21 mouse cellular contexts compared by ENCODE assay signal in the genomic region with DNA sequence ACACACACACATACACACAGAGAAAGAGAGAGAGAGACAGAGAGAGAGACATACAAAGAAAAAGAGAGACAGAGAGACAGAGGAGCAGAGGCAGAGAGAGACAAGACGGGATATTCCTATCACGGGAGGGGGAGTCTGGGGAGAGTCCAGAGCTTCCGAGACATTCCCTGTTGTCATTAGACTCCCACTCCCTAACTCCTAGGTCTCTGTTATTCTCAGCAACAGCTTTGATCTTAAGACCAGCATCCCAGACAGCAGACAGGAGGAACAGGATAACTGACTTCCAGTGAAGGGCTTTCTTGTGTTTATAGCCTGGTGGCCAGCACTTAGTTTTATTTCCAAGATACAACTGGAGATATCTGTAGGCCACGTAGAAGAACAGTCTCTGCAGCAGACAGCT.
DNase-seq lines count a peak whose midpoint lies in the region; ATAC-seq and TF ChIP-seq lines count a peak whose summit lies in the region.
"Had no signal": no experiment of that assay in that cellular context is flagged by ENCODE, and none has a peak within 500 bp of the region (broad histone marks: within the 10 kb centered on the region; RNA-seq: fewer than 3 reads in every experiment).

No protein-coding gene starts in this region.

- H3K27me3 ChIP-seq in heart, embryonic 12.5 days (replicated peaks): no peaks in the 10 kb centered on the region
- no peaks in the 10 kb centered on the region for H3K27me3 ChIP-seq in kidney, embryonic 14.5 days (ENCODE audit: control insufficient read depth, insufficient read depth, low read length)
- H3K27me3 ChIP-seq in kidney, embryonic 16.5 days (ENCODE audit: insufficient read depth, low read length): no peaks in the 10 kb centered on the region
- H3K27me3 ChIP-seq in kidney, postnatal 0 days (ENCODE audit: insufficient read depth, low read length): no peaks in the 10 kb centered on the region
- H3K27me3 ChIP-seq: Patski had no signal

- no peak overlapping the region for H3K4me3 ChIP-seq in heart, embryonic 12.5 days
- no peak overlapping the region for H3K4me3 ChIP-seq in kidney, embryonic 14.5 days (ENCODE audit: low read length)
- H3K4me3 ChIP-seq in kidney, embryonic 16.5 days (ENCODE audit: low read length): no peak overlapping the region
- no peak overlapping the region for H3K4me3 ChIP-seq in kidney, postnatal 0 days (replicated peaks; ENCODE audit: low read depth, low read length)

- WGBS in heart, embryonic 12.5 days: 28% methylated on average over 4 of the region's 4 CpGs
- WGBS in kidney, embryonic 14.5 days: 20% methylated on average over 4 of the region's 4 CpGs
- WGBS in kidney, embryonic 16.5 days: 16% methylated on average over 4 of the region's 4 CpGs
- 19% methylated on average over 4 of the region's 4 CpGs for WGBS in kidney, postnatal 0 days

- no peak overlapping the region for H3K4me2 ChIP-seq in heart, embryonic 12.5 days
- H3K4me2 ChIP-seq in kidney, embryonic 14.5 days (replicated peaks; ENCODE audit: low read depth, low read length): no peak overlapping the region
- no peak overlapping the region for H3K4me2 ChIP-seq in kidney, embryonic 16.5 days (replicated peaks; ENCODE audit: low read depth, low read length)
- H3K4me2 ChIP-seq in kidney, postnatal 0 days (ENCODE audit: low read length): no peak overlapping the region

- H3K9ac ChIP-seq in heart, embryonic 12.5 days: no peak overlapping the region
- no peak overlapping the region for H3K9ac ChIP-seq in kidney, embryonic 14.5 days (ENCODE audit: low read depth, low read length)
- no peak overlapping the region for H3K9ac ChIP-seq in kidney, embryonic 16.5 days (replicated peaks; ENCODE audit: low read length)
- no peak overlapping the region for H3K9ac ChIP-seq in kidney, postnatal 0 days (ENCODE audit: low read depth, low read length)

- no peak for TF ChIP-seq CTCF in kidney, postnatal 0 days (IDR thresholded peaks at IDR 0.05; ENCODE audit: low read depth)

- DNase-seq in heart, adult 11 months: peak; percentile 23
- no peak for DNase-seq in kidney, postnatal 14 days
- no peak for DNase-seq in kidney, postnatal 25 days
- DNase-seq in kidney, postnatal 0 days (ENCODE audit: low spot score): peak; percentile 77
- no peak for DNase-seq in kidney, postnatal 36 days
- DNase-seq: adrenal gland, adult 2 months; adrenal gland, adult 8-10 months; adrenal gland, postnatal 10 days; adrenal gland, postnatal 14 days; adrenal gland, postnatal 25 days; adrenal gland, postnatal 36 days; B cell, adult 2 months; cerebellum, adult 11 months; cerebellum, adult 11-12 months had no signal

- no peak overlapping the region for H3K27ac ChIP-seq in heart, embryonic 12.5 days (ENCODE audit: poor library complexity, severe bottlenecking)
- no peak overlapping the region for H3K27ac ChIP-seq in kidney, embryonic 14.5 days (ENCODE audit: low read depth, low read length)
- H3K27ac ChIP-seq in kidney, embryonic 16.5 days (ENCODE audit: low read length): no peak overlapping the region
- H3K27ac ChIP-seq in kidney, postnatal 0 days: no peak overlapping the region

- H3K9me3 ChIP-seq in heart, embryonic 12.5 days (replicated peaks): no peaks in the 10 kb centered on the region
- H3K9me3 ChIP-seq in kidney, embryonic 14.5 days (ENCODE audit: control insufficient read depth, low read length): no peaks in the 10 kb centered on the region
- H3K9me3 ChIP-seq in kidney, embryonic 16.5 days (ENCODE audit: low read length): no peaks in the 10 kb centered on the region
- no peaks in the 10 kb centered on the region for H3K9me3 ChIP-seq in kidney, postnatal 0 days (replicated peaks; ENCODE audit: low read length)
- H3K9me3 ChIP-seq: G1E had no signal

- no peaks in the 10 kb centered on the region for H3K36me3 ChIP-seq in heart, embryonic 12.5 days
- H3K36me3 ChIP-seq in kidney, embryonic 14.5 days (ENCODE audit: control insufficient read depth, insufficient read depth, low read length): no peaks in the 10 kb centered on the region
- H3K36me3 ChIP-seq in kidney, embryonic 16.5 days (ENCODE audit: insufficient read depth, low read length): no peaks in the 10 kb centered on the region
- H3K36me3 ChIP-seq in kidney, postnatal 0 days (ENCODE audit: insufficient read depth, low read length): no peaks in the 10 kb centered on the region
- H3K36me3 ChIP-seq: G1E had no signal

- no peaks in the 10 kb centered on the region for H3K4me1 ChIP-seq in heart, embryonic 12.5 days (replicated peaks)
- H3K4me1 ChIP-seq in kidney, embryonic 14.5 days (ENCODE audit: control insufficient read depth, insufficient read depth, low read length): peaks cover 10% of the 10 kb centered on the region
- peaks cover 5% of the 10 kb centered on the region; the same call in 1 of the 2 replicates for H3K4me1 ChIP-seq in kidney, embryonic 16.5 days (ENCODE audit: insufficient read depth, low read length)
- H3K4me1 ChIP-seq in kidney, postnatal 0 days (replicated peaks; ENCODE audit: insufficient read depth, low read length): no peaks in the 10 kb centered on the region

- ATAC-seq in heart, embryonic 12.5 days (ENCODE audit: insufficient number of reproducible peaks, low FRiP score): no peak
- ATAC-seq in kidney, embryonic 14.5 days (ENCODE audit: low FRiP score, low TSS enrichment): peak; percentile 46; the same call in 1 of the 2 replicates
- peak; percentile 75; the same call in 1 of the 2 replicates for ATAC-seq in kidney, embryonic 16.5 days (ENCODE audit: low FRiP score, low TSS enrichment)
- ATAC-seq in kidney, postnatal 0 days (replicated peaks; ENCODE audit: low FRiP score, low read depth): no peak
- ATAC-seq: activated CD4-positive, CD25-positive, alpha-beta regulatory T cell, adult 4 months; CD4-positive, CD25-positive, alpha-beta regulatory T cell, adult 4 months; Patski had no signal

Comparison
In these comparisons a context has a peak if more than half of its experiments do, and no peak if none do; other contexts are left out.
1. DNase-seq: peak in heart, adult 11 months (single experiment) and kidney, postnatal 0 days (single experiment); none in kidney, postnatal 14 days (single experiment), kidney, postnatal 25 days (0 of 2) and kidney, postnatal 36 days (0 of 2).
2. ATAC-seq: peak in kidney, embryonic 14.5 days (single experiment) and kidney, embryonic 16.5 days (single experiment); none in heart, embryonic 12.5 days (single experiment) and kidney, postnatal 0 days (single experiment).